Mouse (Mus musculus) erythroid progenitor cell, adult 5-6 weeks (primary cell): ENCODE results near the gene Hcrt. TPM values are rescaled to one million over a fixed set of nuclear protein-coding genes. Genes with fewer than 3 reads are reported as not detected.
"Not testable (repeated sequence)": the region's sequence is repeated elsewhere in the genome, so short reads cannot be mapped to it uniquely, and the experiment has no call there.

Experiments used
- ATAC-seq: replicated peaks from 2 replicates; pipeline ENCODE4 v1.8.0; 2016; ENCODE audit warnings: moderate number of reproducible peaks, mild to moderate bottlenecking, moderate TSS enrichment, inconsistent platforms; ENCODE audit not compliant: poor library complexity, low FRiP score, severe bottlenecking
- total RNA-seq, 2 experiments: library from RNA; stranded (forward) in 1 of 2; stranded (reverse) in 1 of 2; fragments of 150-400 nt in 1 of 2; fragments of 186-747, 209-891 nt in 1 of 2; gene quantifications; 2 replicates each; pipeline versions ENCODE4 v1.2.3 to v1.2.4; 2015 to 2017; ENCODE audit warnings: low replicate concordance in 2 of 2

Gene Hcrt
- not detected in 2 replicates for total RNA-seq (2015; ENCODE audit: low replicate concordance)
- not detected in 2 replicates for total RNA-seq (2017; ENCODE audit: low replicate concordance)

DNA sequence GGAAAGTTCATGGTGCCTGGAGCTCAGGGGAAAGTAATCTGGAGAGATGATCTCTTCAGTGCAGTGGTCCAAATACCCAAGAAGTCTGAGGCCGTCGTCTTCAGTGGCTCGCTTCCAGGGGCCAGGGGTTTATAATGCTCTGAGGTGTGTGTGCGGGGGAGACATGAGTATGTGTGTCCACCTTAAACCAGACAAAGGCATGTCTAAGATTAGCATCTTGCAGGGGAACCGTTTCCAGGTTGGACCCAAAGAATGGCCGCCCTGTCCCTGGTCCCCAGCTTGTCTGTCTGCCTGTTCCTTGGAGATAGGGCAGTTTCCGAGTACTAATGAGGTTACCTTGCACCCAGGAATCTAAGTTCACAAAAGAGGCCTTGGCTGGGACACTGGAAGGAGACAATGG lies at the start of gene Hcrt:
Hcrt (minus strand) TSS at position 101 of the 400 bp plus-strand sequence.
- no peak for ATAC-seq

DNA sequence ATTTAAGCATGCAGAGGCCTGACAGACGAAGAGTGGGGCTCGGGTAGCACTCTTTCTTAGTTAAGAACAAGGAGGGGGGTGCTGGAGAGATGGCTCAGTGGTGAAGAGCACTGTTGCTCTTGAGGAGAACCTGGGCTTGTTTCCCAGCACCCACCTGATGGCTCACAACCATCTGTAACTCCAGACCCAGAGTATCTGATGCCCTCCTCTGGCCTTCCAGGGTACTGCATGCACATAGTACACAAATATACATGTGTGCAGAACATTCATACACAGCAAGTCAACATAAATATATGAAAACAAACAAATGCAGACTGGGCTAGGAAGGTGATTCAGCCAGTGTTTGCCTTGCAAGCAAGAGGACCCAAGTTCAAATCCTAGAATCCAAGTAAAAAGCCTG lies 48.4 kb upstream of the Hcrt start:
- no peak for ATAC-seq

DNA sequence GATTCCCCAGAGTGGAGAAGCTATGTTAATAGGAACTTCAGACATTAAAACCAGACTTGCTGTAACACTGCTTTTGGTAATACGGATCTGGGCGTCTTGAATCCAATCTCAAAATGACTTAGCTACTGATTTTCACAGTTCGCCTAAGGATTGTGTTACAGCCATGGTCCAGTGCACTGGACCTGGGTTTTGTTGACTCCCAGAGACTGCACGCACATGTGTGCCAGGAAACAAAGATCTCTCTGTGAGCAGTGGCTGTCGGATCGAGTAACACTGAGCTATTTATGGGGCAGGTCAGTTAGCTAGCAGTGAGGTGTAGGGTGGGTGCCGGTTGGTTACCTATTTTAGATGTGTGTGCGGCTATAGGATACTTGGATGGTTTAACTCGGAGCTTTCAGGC lies 47.8 kb upstream of the Hcrt start:
- ATAC-seq = no peak

DNA sequence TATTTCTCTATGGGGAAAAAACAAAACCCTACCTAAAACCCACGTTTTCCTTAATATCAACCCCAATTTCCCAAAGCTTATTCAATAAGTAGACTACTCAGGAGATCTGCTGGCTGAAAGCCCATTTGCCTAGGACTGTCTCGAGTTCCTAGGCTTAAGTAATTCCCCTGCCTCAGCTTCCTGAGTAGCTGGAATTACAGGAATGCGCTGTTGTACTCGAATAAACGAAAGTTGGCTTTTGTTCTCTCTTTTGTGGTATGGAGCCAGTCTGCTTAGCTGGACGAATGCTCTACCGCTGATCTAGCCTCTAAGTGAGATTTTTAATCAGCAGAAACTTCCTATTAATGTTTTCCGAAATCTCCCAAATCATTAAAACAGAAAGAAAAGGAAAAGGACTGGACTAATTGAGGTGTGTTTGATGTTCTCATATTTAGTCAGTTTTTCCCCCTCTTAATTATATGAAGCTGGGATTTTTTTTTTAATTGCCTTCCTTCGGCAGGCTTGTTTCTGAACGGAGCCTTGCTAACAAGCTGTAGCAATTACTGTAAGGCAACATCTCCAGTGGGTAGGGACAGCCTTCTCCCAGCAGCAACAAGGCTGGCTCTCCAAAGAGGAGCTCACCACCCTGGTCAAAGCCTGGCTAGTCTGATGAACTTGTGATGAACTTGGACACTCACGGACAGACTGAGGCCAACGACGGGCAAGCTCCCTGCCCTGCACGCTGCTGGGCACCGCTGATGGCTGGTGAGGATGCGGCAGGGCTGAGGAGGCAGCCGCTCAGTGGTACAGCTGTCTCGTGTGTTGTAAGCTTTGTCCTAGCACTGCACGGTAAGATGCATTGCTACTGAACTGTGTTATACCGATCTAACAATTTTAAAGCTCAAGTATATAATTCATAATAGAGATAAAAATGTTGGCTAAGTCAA lies 43.9 kb upstream of the Hcrt start:
- ATAC-seq = no peak

DNA sequence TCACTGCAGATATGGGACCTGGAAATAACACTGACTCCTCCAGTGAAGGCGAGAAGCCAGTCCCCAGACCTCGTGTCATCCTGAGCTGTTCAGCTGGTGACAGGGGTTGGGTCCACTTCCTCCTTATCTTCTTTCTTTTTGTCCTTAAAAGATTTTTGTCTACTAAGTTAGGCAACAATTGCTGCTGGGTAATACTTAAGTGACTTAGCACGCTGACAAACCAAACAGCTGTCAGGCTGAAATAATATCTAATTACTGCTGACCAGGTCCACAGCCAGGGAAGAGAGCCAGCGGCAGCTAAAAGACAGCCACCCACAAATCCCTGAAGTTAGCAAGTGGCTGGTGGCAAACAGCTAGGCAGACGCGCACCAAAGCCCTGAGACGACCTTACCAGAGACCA lies 42.8 kb upstream of the Hcrt start:
- ATAC-seq = no peak

DNA sequence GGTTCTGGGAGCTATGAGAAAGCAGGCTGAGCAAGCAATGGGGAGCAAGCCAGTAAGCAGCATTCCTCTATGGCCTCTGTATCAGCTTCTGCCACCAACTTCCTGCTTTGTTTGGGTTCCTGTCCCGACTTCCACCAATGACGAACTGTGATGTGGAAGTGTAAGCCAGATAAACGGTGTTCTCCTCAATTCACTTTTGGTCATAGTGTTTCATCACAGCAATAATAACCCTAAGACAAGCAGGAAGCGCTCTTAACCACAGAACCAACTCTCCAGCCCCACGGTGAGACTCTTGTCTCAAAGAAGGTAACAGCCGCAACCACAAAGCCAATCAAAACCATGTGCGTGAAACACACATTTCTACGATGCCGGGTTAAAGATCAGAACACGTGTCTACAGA lies 41.7 kb upstream of the Hcrt start:
- no peak for ATAC-seq

DNA sequence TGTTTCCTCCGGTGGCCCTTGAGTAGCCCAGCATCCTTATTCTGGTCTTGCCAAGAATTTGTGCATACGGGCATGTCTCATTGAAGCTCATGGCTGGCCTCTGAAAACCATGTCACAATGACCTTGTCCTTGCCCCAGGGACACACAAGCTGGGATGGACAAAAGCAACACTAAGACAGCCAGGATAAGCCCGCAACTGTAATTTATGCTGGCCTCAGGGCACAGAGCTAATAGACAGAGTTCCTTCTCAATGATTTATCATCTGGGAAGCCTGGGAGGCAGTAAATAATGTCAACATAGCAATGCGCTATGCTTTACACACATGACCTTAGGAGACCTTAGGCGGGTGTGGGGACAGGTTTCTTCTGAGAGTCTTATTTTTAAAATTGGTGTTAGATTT lies 36.7 kb upstream of the Hcrt start:
- ATAC-seq = no peak

DNA sequence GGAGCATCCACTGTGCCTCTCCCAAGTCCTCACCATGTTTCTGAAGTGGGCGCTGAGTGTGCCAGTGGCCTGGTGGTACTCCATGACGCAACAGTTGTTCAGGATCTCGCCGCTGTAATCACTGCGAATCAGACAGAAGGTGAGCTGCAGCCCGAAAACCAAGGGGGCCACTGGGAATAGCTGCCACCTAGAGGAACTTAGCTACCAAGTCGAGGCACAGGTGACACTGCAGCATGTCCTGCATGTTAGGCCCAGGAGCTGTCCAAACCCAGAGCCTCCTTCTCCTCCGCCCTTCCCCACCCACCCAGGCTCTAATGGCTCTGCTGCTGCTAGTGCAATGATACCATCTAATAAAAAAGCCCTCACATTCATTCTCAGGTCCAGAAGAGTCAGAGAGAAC lies 33.9 kb upstream of the Hcrt start:
- ATAC-seq = no peak

DNA sequence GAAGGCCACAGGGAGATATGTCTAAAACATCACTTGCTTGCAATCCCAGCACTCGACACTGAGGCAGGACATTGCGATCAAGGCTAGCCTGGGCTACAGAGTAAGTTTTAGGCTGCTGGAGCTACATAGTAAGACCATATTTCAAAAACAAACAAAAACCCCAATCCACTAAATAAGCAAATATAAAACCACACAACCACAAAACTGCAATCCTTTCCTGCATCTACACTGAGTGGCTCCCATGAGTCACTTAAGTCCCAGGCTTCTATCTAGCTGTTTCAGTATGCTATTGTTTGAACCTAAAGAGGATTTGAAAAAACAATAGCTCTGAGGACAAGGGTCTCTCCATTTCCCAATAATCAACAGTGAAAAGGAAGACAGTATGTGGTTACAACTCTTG lies 32.7 kb upstream of the Hcrt start:
- no peak for ATAC-seq

DNA sequence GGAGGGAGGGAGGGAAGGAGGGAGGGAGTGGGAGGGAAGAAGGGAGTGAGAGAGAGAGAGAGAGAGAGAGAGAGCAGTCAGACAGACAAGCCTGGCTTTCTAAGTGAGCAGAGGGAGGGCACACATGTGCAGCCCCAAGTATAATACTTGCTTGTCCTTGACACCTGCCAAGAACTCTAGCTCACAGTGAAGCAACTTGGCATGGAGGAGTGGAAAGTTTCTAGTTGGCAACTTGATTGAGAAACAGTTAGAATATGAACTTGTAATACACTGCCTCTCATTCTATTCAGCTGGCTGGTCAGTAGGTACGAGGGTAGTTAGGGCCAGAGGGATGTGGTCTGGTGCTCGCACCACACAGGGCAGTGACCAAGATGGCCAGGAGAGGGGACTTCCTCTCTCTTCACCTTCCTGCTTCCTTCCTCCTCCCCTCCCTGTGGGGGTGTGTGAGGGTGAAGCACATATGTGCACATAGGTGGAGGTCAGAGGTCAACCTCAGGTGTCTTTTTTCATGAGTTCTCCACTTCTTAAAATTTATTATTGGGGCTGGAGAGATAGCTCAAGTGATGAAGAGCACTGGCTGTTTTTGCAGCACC lies 28.8 kb upstream of the Hcrt start:
- ATAC-seq = no peak

DNA sequence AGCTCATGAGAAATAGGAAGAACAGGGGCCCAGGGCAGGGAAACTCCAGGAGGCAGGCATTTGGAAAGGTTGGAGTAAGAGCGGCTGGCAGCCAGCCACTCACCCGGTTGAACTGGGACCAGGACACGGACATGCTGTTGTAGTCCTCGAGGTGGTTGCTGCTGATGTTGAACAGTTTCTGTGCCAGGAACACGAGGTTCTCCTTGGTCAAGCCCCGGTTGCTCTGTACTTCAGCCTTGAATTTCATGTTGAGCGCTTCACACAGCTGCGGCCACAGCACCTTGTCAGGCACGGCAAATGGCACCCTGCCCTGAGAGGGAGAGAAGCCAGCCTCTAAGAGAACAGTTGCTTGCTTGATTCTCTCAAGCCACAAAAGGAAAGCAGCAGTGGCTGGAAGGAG lies 27.9 kb upstream of the Hcrt start:
- not testable (repeated sequence) for ATAC-seq

DNA sequence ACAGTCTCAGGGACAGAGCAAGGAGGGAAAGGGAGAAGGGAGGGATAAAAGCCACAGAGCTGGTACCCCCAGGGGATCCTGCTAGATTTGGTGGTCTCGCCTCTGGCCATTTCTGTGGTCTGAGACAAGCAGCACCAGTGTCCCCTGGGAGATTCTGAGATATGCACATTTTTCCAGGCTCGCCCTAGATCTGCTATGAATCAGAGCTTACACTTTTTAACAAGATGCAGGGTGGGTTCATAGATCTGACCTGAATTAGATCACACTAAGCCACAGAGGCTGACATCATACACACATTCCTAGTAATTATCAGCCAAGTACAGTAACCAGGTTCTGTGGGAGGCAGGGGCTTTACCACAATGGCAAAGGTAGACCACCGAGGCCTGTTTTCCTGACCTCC lies 27.0 kb upstream of the Hcrt start:
- ATAC-seq = no peak

DNA sequence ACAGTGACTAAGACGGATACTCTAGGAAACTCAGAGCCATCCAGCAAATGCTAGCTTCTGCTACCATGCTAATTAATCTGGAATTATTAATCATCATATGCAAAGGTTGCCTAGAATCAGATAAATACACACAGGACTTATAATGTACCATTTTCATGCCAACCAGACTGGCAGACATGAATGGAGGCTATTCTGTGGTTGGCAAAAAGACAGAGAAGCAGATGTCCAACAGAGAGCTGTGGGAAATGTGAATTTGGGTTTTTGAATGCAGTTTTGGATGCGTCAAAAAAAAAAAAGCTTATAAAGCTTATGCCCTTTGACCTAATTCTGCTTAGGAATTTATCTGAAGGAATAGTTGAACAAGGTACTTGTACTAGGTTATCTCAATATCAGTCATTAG lies 23.0 kb upstream of the Hcrt start:
- no peak for ATAC-seq

DNA sequence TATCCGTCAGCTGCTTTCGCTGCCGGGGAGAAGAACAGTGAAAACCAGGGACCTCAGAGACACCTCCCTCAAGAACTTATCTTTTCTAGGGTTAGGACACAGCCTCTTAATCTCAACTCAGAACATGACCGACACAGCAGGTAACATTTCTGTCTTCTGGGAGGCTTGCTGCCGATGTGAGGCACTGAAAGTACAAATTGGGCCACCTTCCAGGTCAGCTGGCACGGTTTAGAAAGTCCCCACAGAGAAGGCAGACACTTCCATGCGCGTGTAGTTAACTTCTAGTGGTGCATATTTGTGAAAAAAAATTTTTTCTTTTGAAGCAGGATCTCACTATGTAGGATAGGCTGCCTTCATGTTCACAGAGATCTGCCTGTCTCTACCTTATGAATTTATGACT lies 21.6 kb upstream of the Hcrt start:
- ATAC-seq = no peak

DNA sequence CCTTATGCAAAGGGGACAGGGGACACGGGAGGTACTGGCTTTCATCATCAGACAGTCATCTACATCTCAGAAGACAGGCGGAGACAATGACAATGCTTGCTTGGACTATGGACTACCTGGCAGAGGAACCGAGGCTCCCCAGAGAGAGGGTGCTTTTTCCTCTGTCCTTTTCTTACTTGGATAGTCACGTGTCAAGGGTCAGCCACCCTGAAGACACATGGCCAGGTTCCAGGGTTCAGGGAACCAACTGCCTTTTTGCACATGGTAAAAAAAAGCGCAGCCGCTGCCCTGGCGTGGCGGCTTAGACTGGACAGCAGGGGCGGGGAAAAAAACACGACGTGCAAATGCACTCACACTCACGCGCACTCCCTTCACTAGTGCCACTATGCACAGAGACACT lies 19.8 kb upstream of the Hcrt start:
- no peak for ATAC-seq

DNA sequence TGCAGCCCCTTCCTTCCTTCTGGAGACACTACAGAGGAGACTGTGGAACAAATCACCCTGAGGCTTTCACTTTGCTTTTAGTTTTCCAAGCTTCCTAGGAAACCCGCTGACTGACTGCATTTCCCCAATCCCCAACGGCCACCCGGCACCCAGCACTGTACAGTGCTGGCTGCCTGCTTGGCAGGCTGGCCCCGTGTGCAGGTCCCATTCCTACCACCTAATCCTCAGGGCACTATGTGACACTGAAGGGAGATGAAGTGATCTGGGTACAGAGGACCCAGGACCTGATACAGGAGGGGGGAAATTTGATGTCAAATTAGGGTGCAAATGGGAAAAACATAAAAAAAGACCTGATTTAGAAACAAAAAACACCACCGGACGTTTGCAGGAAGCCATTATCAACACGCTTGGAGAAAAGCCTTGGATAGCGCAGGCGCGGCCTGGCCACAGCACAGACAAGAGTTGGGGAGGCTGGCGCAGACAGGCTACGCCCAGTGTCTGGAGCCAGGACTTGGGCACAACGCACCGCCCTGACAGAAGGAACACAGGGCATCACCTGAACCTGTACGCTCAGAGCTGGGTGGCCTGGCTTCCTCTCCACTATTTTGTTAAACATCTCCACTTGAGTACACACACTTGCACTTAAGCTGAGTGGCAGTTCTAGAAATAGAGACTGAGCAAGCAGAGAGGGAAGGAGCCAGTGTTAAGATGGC lies 19.2 kb upstream of the Hcrt start:
- no peak for ATAC-seq

DNA sequence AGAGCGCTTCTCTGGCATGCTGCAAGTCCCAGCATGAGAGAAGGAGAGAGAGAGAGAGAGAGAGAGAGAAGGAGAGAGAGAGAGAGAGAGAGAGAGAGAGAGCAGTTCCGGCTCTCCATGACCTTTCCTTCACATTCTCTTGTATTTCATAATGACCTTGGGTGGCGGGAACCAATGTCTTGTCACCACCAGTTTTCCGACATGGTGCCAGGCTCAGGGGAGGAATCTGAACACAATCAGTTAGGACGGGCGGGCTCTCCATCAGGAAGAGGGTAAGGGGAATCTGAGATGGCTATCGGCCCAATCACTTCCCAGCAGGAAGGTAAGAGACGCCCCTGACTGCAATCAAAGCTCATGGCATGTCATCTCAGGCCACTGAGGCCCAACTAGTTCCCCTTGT lies 17.5 kb upstream of the Hcrt start:
- no peak for ATAC-seq

DNA sequence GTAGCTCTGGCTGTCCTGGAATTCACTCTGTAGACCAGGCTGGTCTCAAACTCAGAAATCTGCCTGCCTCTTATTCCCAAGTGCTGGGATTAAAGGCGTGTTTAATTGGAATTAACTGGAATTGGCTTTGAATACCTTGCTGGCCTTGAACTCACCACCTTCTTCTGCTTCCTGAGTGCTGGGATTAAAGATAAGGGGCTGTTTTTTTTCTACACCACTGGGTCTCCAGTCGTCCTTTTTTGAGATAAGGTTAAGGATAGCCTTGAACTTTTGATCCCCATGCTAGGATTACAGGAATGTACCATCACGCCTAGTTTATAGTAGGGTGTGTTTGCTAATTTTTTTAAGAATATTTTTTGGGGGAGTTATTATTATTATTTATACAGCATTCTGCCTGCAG lies 15.3 kb upstream of the Hcrt start:
- no peak for ATAC-seq

DNA sequence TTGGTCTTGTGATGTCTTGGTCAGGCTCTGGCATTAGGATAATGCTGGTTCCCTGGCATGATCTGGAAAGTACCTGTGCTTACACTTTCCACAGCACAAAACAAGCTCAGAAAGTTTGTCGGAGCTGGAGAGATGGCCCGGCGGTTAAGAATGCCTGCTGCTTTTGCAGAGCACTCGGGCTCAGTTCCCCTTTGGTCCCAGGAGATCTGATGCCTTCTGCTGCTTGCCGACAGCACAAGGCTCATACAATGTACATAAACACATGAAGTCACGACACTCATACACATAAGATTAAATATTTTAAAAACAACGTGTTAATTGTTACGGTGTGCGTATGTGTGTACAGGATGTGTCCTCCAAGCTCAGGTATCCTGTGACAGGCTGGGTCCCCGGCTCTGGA lies 13.2 kb upstream of the Hcrt start:
- ATAC-seq = no peak

DNA sequence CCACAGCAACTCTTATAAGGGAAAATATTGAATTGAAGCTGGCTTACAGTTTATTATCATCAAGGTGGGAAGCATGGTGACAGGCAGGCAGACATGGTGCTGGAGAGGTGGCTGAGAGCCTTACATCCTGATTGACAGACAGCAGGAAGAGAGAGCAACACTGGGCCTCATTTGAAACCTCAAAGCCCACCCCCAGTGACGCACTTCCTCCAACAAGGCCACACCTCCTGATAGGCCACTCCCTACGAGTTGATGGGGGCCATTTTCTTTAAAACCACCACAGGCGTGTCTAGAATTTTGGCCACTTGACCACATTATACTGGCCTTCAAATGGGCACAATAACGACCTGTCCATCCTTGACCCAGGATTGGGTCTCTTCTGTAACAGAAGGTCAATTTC lies 11.5 kb upstream of the Hcrt start:
- ATAC-seq = no peak
